Mouse (Mus musculus): ENCODE results near the gene Gm20821. TPM values are rescaled to one million over a fixed set of nuclear protein-coding genes. Genes with fewer than 3 reads are reported as not detected.
"Not testable (repeated sequence)": the region's sequence is repeated elsewhere in the genome, so short reads cannot be mapped to it uniquely, and the experiment has no call there.

The Gm20821 gene
- not detected for total RNA-seq (2021)

- DNase-seq (ENCODE audit: extremely low spot score in 1 of 2, low spot score in 1 of 2): not testable (repeated sequence)
Observed at GRCm38 (mm10) chrY:9781504-9781903, at the start of gene Gm20821. Gene Gm20821 (plus strand): TSS chrY:9781804.
